Mouse (Mus musculus) erythroblast, embryonic 14.5 days (primary cell): ENCODE measurements around the gene Mamld1.

Experiments
- GATA1 ChIP-seq: IDR thresholded peaks from 2 replicates; pipeline ENCODE4 v1.6.1; 2012; ENCODE audit warnings: low read length, inconsistent platforms, mixed read lengths
- TAL1 ChIP-seq: IDR thresholded peaks from 3 replicates; pipeline ENCODE4 v1.6.1; 2012; ENCODE audit warnings: low read length, inconsistent platforms, mixed read lengths

- TF ChIP-seq TAL1 (no peak), GATA1 (no peak)
Observed at GRCm38 (mm10) chrX:71053246-71053645, 3.2 kb downstream of the Mamld1 start.
